Mouse (Mus musculus) midbrain, embryonic 10.5 days (tissue): Measurements from ENCODE around the gene C2. TPM values are rescaled to one million over a fixed set of nuclear protein-coding genes. Genes with fewer than 3 reads are reported as not detected.

ENCODE experiments used
- DNase-seq: peaks from one replicate; pipeline ENCODE4 v3.0.0-alpha.2; 2017; ENCODE audit warnings: low spot score
- H3K27ac ChIP-seq: fragments of 300-500 bp; sonication (generic); replicated peaks from 2 replicates; pipeline ENCODE4 v1.5.1; 2016; ENCODE audit warnings: mild to moderate bottlenecking
- H3K27me3 ChIP-seq: fragments of 300-500 bp; sonication (generic); 2 replicates; pipeline ENCODE4 v1.6.1; 2016; ENCODE audit warnings: low read depth, mild to moderate bottlenecking; ENCODE audit not compliant: poor library complexity, severe bottlenecking
- H3K36me3 ChIP-seq: fragments of 300-500 bp; sonication (generic); 2 replicates; pipeline ENCODE4 v1.6.1; 2016; ENCODE audit warnings: mild to moderate bottlenecking, moderate library complexity
- H3K4me1 ChIP-seq: fragments of 300-500 bp; sonication (generic); 2 replicates; pipeline ENCODE4 v1.6.1; 2016
- H3K4me3 ChIP-seq: fragments of 300-500 bp; sonication (generic); 2 replicates; pipeline ENCODE4 v1.5.1; 2016; ENCODE audit warnings: mild to moderate bottlenecking, moderate library complexity
- H3K9me3 ChIP-seq: fragments of 300-500 bp; sonication (generic); replicated peaks from 2 replicates; pipeline ENCODE4 v1.6.1; 2016; ENCODE audit warnings: mild to moderate bottlenecking
- WGBS: fragments of 180-500 bp; shearing (Covaris S2); methylation state at CpG from one replicate; pipeline ENCODE4 v1.1.7; 2016; 5-methylcytosine and 5-hydroxymethylcytosine counted together
- polyA plus RNA-seq: library from polyadenylated mRNA; unstranded; fragments of >200 nt; fragmentation: Nextera tagmentation; extraction: Ambion mirVana; gene quantifications from 2 replicates; pipeline ENCODE4 v1.2.1, GENCODE M21; 2016

The C2 gene
- polyA plus RNA-seq, 1 experiment from 2014 or later = 1.3 TPM

DNA sequence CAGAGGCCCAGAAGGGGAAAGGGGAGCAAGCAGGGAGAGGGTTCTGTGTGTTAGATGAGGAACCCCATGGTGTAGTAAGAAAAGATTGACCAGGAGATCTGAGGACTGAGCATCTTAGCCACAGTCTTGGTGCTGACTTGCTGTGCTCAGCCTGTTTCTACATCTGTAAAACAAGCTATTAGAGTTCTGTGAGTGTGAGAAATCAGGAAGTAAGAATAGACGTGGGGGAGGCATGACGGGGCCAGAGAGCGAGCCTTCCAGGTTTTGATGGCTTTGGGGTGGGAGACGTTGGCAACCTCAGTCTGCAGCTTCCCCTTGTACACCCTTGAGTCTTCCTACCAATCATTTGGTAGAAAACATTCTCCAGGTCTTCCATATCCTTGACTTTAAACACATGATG, 39.4 kb downstream of the C2 start:
- Histone ChIP-seq H3K27me3 (no peaks in the 10 kb centered on the region), H3K4me3 (no peak overlapping the region), H3K27ac (no peak overlapping the region), H3K9me3 (no peaks in the 10 kb centered on the region), H3K36me3 (peaks cover 45% of the 10 kb centered on the region), H3K4me1 (no peaks in the 10 kb centered on the region)
- WGBS = 89% methylated on average over 4 of the region's 4 CpGs
- no peak for DNase-seq

DNA sequence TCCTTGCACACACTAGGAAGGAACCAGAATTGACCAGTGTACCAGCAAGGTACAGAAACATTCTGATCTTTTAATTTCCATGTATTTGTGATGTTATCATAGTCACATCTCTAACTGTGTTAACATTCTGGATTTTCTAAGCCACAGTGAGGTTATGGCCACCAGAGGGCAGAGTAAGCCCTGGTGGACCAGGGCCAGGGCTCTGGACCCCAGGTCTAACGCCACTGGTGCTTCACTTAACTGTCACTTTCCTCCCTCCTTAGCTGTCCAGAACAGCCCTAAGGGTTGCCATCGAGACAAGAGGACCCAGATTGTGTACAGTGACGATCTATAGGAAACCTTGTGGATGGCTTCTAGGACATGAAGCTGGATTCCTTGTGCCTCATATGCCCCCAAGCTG, 42.2 kb downstream of the C2 start:
- WGBS = 40% methylated on average over 3 of the region's 3 CpGs
- H3K36me3 ChIP-seq = peaks cover 63% of the 10 kb centered on the region

DNA sequence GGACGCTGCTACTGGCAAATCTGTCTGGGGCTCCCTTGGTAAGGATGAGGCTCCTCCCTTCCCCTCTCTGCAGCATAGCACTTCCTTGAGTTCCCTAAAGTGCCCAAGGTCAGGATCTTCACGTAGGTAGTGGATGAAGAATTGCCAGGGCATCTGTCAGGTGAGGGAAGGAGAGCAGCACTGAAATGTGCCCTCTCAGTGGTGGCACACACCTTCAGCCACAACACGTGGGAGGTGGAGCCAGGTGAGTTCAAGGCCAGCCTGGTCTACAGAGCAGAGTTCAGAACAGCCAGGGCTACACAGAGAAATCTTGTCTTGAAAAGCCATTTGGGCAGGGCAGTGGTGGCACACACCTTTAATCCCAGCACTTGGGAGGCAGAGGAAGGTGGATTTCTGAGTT, 43.3 kb downstream of the C2 start:
- H3K4me1 ChIP-seq = peaks cover 22% of the 10 kb centered on the region
- no peaks in the 10 kb centered on the region for H3K27me3 ChIP-seq
- H3K9me3 ChIP-seq = no peaks in the 10 kb centered on the region
- H3K4me3 ChIP-seq = no peak overlapping the region
- H3K27ac ChIP-seq = no peak overlapping the region
- peaks cover 63% of the 10 kb centered on the region for H3K36me3 ChIP-seq
- DNase-seq = no peak
- 81% methylated on average over 3 of the region's 3 CpGs for WGBS

More for the DNA sequence above, 42.2 kb downstream of the C2 start:
- Histone ChIP-seq H3K9me3 (no peaks in the 10 kb centered on the region), H3K27ac (no peak overlapping the region), H3K4me1 (peaks cover 14% of the 10 kb centered on the region), H3K4me3 (no peak overlapping the region), H3K27me3 (no peaks in the 10 kb centered on the region)
- DNase-seq = peak; percentile 45

DNA sequence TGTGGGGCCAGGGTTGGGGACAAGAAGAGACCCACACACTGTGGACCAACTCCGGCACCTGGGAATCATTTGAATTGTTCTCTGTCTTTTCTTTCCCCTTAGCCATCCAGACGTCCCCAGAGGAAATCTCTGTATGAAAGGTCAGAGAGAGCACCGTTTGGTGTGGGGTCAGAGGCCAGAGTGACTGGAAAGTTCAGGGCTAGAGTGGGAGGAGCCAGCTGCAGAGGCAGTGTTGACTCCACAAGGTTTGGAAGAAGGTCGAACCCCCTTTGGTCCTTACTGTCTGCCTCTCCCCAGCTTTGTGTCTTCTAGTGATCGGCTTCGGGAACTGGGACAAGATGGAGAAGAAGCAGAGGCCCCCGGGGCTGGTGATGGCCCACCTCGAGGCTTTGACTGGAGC, 44.6 kb downstream of the C2 start:
- Histone ChIP-seq H3K4me3 (no peak overlapping the region), H3K27me3 (no peaks in the 10 kb centered on the region), H3K4me1 (peaks cover 30% of the 10 kb centered on the region), H3K36me3 (peaks cover 63% of the 10 kb centered on the region), H3K9me3 (no peaks in the 10 kb centered on the region), H3K27ac (no peak overlapping the region)
- DNase-seq = no peak
- 83% methylated on average over 8 of the region's 8 CpGs for WGBS

DNA sequence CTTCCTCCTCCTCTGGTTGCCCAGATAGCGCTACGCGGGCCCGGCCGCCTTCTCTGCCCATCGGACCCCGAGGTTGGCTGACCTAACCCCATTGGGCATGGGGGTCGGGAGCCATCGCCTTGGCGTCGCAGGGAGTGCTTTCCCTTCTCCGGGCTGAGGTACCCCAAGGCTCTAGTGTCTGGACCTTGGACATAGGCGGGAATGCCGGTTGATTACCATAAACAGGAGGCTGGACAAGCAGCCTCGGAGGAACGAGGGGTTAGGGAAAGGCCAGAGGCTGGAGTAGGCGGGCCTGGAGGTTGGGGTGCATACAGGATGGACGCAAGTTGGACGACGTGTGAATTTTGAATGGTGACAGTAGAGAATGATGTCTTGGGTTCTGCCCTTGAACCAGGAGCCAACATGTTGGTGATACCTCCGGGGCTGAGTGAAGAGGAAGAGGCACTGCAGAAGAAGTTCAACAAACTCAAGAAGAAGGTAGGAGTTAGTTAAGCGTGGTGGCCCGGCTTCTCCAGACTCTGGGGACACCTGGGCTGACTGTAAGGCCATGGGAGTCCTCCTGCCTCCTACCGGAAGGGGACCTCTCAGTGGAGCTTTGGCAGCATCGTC, 47.4 kb downstream of the C2 start:
- WGBS = 2% methylated on average over 25 of the region's 25 CpGs
- Histone ChIP-seq H3K4me3 (peak overlapping the region; percentile 96), H3K27me3 (no peaks in the 10 kb centered on the region), H3K27ac (peak overlapping the region; percentile 88), H3K36me3 (peaks cover 64% of the 10 kb centered on the region), H3K9me3 (no peaks in the 10 kb centered on the region), H3K4me1 (peaks cover 30% of the 10 kb centered on the region)
- no peak for DNase-seq

DNA sequence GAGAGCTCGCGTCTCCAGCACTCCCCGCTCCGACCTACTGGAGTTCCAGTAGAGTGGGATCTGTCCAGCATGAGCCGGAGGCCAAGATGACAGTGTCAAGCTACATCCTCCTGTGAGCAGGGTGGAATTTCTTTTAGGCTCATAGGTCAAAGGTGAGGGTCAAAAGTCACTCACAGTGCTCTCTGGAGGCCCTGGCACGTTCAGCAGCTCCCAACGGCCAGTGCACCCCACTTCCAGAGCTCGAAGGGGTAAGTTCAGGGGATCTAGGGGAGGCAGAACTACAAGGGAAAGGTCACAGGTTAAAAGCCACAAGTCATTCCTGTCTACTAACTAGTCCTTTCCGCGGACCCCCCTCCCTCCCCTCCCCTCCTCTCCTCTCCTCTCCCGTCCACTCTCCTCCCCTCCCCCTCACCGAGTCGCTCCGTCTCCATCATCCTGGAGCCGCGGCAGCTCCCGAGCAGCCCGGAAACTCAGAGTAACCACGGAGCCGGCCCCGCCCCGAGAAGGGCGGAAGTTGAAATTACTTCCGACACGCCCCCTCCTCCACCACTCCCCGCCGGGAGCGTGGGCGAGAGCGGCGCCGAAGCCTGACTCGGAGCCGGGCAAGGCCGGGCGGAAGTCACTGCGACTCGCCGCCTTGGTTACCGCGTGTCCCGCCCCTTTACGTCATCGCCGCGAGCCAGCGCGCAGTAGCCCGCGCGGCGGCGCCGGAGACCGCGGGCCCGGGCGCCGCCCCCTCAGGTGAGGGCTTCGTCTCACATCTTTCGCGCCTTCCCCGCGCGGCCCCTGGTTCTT, 48.1 kb downstream of the C2 start, which contains the start of the genes Skiv2l and Nelfe:
Gene Skiv2l (minus strand): TSS at position 489 of the 795 bp plus-strand sequence.
Gene Nelfe (plus strand): TSS at position 670 of the 795 bp plus-strand sequence.
- Histone ChIP-seq H3K4me1 (peaks cover 30% of the 10 kb centered on the region), H3K4me3 (peak within 1 kb of the TSS; percentile 96), H3K27me3 (no peaks in the 10 kb centered on the region), H3K27ac (peak within 1 kb of the TSS; percentile 88), H3K36me3 (peaks cover 64% of the 10 kb centered on the region), H3K9me3 (no peaks in the 10 kb centered on the region)
- DNase-seq = peak; percentile 98
- whole genome bisulfite sequencing = 1% methylated on average over 65 of the region's 65 CpGs

DNA sequence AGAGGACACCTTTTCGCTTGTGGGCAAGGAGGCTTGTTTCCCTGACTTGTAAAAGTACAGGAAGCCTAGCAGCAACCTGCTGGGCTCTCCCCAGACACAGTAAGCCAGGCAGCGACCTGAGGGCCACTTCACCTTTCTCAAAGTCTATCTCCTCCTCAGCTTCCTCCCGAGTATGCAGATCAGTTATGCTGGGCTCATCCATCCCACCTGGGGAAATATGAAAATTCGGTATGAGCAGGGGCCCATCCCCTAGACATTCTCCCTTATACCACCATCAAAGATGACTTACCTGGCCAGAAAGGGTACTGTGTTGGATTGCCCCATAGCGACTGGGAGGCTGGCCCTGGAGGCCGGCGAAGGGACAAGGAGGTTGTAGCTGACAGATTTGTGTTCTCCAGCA, 50.5 kb downstream of the C2 start:
- Histone ChIP-seq H3K4me1 (peaks cover 30% of the 10 kb centered on the region), H3K36me3 (peaks cover 64% of the 10 kb centered on the region), H3K9me3 (no peaks in the 10 kb centered on the region), H3K27me3 (no peaks in the 10 kb centered on the region), H3K27ac (no peak overlapping the region), H3K4me3 (no peak overlapping the region)
- DNase-seq = no peak
- 93% methylated on average over 7 of the region's 7 CpGs for WGBS

DNA sequence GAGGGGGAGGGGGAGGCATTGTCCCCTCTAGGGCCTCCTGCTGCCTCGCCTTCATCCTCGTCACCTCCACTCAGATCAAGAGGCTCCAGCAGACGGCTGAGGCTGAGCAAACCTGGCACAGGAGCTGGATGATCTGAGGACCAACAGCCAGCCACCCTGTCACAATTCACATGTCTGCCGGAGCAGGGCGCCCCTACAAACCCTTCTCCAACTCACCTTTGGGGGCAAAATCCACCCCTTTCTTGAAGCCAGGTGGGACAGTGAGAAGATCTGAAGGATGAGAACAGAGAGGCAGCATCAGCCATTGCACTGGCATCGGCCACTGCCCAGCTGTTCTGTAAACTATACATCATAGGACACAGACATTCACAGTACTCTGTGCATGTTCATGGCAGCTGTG, 50.9 kb downstream of the C2 start:
- Histone ChIP-seq H3K4me1 (peaks cover 28% of the 10 kb centered on the region), H3K27me3 (no peaks in the 10 kb centered on the region), H3K27ac (no peak overlapping the region), H3K36me3 (peaks cover 64% of the 10 kb centered on the region), H3K4me3 (no peak overlapping the region), H3K9me3 (no peaks in the 10 kb centered on the region)
- 88% methylated on average over 6 of the region's 6 CpGs for WGBS
- DNase-seq = no peak

DNA sequence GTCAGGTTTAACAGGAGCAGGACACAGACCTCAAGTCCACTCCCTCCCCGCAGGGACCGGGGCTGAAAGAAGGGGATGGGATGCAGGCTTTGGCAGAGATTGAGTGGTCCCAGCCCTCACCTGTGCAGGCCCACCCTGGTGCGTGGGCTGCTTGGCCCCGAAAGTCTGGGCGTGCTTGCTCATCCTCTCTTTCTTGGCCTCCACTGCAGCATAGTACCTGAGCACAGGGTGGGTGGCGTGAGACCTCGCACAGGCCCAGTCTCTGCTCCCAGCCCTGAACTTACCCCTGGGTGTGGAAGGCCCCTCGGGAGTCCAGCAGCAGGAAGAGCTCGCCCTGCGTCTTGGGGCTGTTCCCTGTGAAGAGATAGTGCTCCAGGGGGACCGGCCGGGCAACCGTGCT, 53.2 kb downstream of the C2 start:
- no peak overlapping the region for H3K4me3 ChIP-seq
- peaks cover 84% of the 10 kb centered on the region for H3K36me3 ChIP-seq
- H3K27me3 ChIP-seq = no peaks in the 10 kb centered on the region
- H3K4me1 ChIP-seq = peaks cover 8% of the 10 kb centered on the region
- no peak overlapping the region for H3K27ac ChIP-seq
- no peak for DNase-seq
- no peaks in the 10 kb centered on the region for H3K9me3 ChIP-seq
- WGBS = 94% methylated on average over 13 of the region's 13 CpGs

DNA sequence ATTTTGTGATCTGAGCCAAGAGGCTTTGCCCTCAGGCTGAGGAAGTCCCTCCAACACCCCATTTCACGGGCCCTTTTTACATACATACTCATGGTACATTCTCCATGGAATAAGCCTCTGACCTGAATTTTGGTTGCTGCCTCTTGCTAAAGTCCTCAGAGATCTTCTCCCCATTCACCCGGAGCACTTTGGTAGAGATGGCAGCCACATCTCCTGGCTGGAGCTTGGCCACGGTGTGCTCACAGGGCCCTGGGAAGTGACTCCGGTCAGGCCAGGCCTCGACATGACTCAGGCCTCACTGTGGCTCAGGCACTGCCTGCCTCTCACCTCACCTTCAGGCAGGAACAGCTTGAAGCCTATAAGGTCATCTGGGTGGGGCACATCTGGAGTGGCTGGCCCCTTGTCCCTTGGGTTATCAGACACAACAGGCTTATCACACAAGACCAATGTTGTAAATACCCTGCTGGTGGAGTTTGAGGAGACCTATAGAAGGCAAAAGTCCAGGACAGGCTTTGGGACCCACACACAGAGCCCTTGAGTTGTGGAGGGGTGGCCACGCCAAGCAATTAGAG, 57.2 kb downstream of the C2 start:
- no peak for DNase-seq
- H3K4me3 ChIP-seq = no peak overlapping the region
- no peak overlapping the region for H3K27ac ChIP-seq
- peaks cover 29% of the 10 kb centered on the region for H3K4me1 ChIP-seq
- no peaks in the 10 kb centered on the region for H3K9me3 ChIP-seq
- 82% methylated on average over 6 of the region's 6 CpGs for WGBS
- peaks cover 82% of the 10 kb centered on the region for H3K36me3 ChIP-seq
- no peaks in the 10 kb centered on the region for H3K27me3 ChIP-seq

DNA sequence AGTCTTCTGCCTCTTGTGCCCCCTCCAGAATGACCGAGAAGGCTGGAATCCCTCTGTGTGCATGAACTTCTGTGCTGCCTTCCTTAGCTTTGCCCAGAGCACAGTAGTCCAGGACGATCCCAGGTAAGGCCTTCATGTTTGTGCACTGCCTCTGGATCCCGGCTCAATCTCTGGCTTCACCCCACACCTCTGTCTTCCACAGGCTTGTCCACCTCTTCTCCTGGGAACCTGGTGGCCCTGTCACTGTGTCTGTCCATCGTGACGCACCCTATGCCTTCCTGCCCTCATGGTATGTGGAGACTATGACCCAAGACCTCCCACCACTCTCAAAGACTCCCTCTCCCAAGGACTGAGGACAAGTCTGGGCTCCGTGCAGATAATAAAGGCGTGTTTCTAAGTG, 59.3 kb downstream of the C2 start:
- H3K27ac ChIP-seq = no peak overlapping the region
- H3K4me3 ChIP-seq = peak overlapping the region; percentile 84
- WGBS = 90% methylated on average over 7 of the region's 7 CpGs
- peaks cover 70% of the 10 kb centered on the region for H3K36me3 ChIP-seq
- no peaks in the 10 kb centered on the region for H3K9me3 ChIP-seq
- peaks cover 34% of the 10 kb centered on the region for H3K4me1 ChIP-seq
- H3K27me3 ChIP-seq = no peaks in the 10 kb centered on the region
- no peak for DNase-seq

DNA sequence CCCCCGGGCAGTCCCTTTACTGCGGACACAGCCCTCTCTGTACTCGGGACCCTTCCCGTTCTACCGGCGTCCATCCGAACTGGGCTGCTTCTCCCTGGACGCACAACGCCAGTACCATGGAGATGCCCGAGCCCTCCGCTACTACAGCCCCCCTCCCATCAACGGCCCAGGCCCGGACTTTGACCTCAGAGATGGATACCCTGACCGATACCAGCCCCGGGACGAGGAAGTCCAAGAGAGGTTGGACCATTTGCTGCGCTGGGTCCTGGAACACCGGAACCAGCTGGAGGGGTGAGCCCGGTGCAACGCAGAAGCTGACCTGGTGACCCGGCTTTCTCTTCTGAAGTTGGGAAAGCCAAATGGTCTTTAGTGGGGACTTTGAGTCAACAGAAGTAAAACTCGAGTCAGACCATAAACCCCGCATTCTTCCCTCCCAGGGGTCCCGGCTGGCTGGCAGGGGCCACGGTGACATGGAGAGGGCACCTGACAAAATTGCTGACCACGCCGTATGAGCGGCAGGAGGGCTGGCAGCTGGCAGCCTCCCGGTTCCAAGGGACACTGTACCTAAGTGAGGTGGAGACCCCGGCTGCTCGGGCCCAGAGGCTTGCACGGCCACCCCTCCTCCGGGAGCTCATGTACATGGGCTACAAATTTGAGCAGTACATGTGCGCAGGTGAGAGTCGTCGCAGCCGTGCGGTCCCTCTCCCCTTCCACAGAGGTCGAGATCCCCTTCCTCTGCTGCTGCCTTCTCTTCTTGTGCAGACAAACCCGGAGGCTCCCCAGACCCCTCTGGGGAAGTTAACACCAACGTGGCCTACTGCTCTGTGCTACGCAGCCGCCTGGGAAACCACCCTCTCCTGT, 60.4 kb downstream of the C2 start:
- peaks cover 34% of the 10 kb centered on the region for H3K4me1 ChIP-seq
- H3K4me3 ChIP-seq = peak overlapping the region; percentile 84
- H3K27me3 ChIP-seq = no peaks in the 10 kb centered on the region
- WGBS = 42% methylated on average over 43 of the region's 43 CpGs
- peak overlapping the region; percentile 84 for H3K27ac ChIP-seq
- no peaks in the 10 kb centered on the region for H3K9me3 ChIP-seq
- DNase-seq = peak; percentile 20
- H3K36me3 ChIP-seq = peaks cover 70% of the 10 kb centered on the region
